ENCODE assay signal across 12 mouse cellular contexts in genomic region chr4:154294262-154294731, GRCm38 (mm10). TPM values are rescaled to one million over a fixed set of nuclear protein-coding genes. Genes with fewer than 3 reads are reported as not detected.
DNase-seq lines count a peak whose midpoint lies in the region; ATAC-seq lines count a peak whose summit lies in the region.
"Had no signal": no experiment of that assay in that cellular context is flagged by ENCODE, and none has a peak within 500 bp of the region (broad histone marks: within the 10 kb centered on the region; RNA-seq: fewer than 3 reads in every experiment).

No protein-coding gene starts in this region.

- WGBS in heart, embryonic 12.5 days: 49% methylated on average over 8 of the region's 8 CpGs
- 60% methylated on average over 8 of the region's 8 CpGs for WGBS in liver, embryonic 13.5 days (ENCODE audit: insufficient replicate concordance)

- H3K9me3 ChIP-seq in heart, embryonic 12.5 days (replicated peaks): no peaks in the 10 kb centered on the region
- no peaks in the 10 kb centered on the region for H3K9me3 ChIP-seq in liver, embryonic 13.5 days (replicated peaks)

- H3K4me1 ChIP-seq in heart, embryonic 12.5 days (replicated peaks): peaks cover 27% of the 10 kb centered on the region
- peaks cover 16% of the 10 kb centered on the region for H3K4me1 ChIP-seq in liver, embryonic 13.5 days (replicated peaks)

- ATAC-seq in heart, embryonic 12.5 days (ENCODE audit: insufficient number of reproducible peaks, low FRiP score): no peak
- ATAC-seq in liver, embryonic 13.5 days (ENCODE audit: low read depth): peak; percentile 78
- ATAC-seq: inflammation-experienced regulatory T-cells, adult 6 months had no signal

- H3K36me3 ChIP-seq in heart, embryonic 12.5 days: no peaks in the 10 kb centered on the region
- no peaks in the 10 kb centered on the region for H3K36me3 ChIP-seq in liver, embryonic 13.5 days

- H3K27me3 ChIP-seq in heart, embryonic 12.5 days (replicated peaks): peaks cover 22% of the 10 kb centered on the region
- peaks cover 15% of the 10 kb centered on the region for H3K27me3 ChIP-seq in liver, embryonic 13.5 days

- intact Hi-C loops in heart, postnatal 36 days (cut with DNase I): no loop called here

- no peak for DNase-seq in heart, adult 18-20 months
- DNase-seq in embryo, embryonic 11 days: peak; percentile 32
- DNase-seq in kidney, adult 9 months: peak; percentile 96
- DNase-seq in liver, embryonic 13.5 days: no peak
- DNase-seq in ovary, postnatal 10 days (ENCODE audit: low spot score): no peak
- DNase-seq in thymus, postnatal 0 days (ENCODE audit: low spot score): no peak
- no peak for DNase-seq in heart, postnatal 36 days
- DNase-seq: gastrocnemius, postnatal 14 days had no signal

- peak overlapping the region; percentile 30; the same call in 1 of the 2 replicates for H3K27ac ChIP-seq in heart, embryonic 12.5 days (ENCODE audit: poor library complexity, severe bottlenecking)
- peak overlapping the region; percentile 66 for H3K27ac ChIP-seq in liver, embryonic 13.5 days
- H3K27ac ChIP-seq: macrophage had no signal

- no peak overlapping the region for H3K4me3 ChIP-seq in heart, embryonic 12.5 days
- no peak overlapping the region for H3K4me3 ChIP-seq in liver, embryonic 13.5 days (replicated peaks)

- H3K4me2 ChIP-seq in heart, embryonic 12.5 days: no peak overlapping the region
- H3K4me2 ChIP-seq in liver, embryonic 13.5 days: peak overlapping the region; percentile 2; the same call in 1 of the 2 replicates

- no peak overlapping the region for H3K9ac ChIP-seq in heart, embryonic 12.5 days
- H3K9ac ChIP-seq in liver, embryonic 13.5 days: no peak overlapping the region

RNA-seq across cellular contexts. Expression of gene Arhgef16, which starts 7.2 kb away (rescaled TPM):
- 1.8 and 1.9 TPM in 2 replicates for polyA plus RNA-seq in heart, embryonic 12.5 days (2016; fragmentation: Nextera tagmentation; extraction: Ambion mirVana)
- total RNA-seq in heart, adult 18-20 months (2021): under 1 TPM; 0.46 to 0.52 TPM
- 4.2 and 5.0 TPM in 2 replicates for polyA plus RNA-seq in liver, embryonic 13.5 days (2015; fragmentation: Nextera tagmentation; extraction: Ambion mirVana)
- polyA plus RNA-seq in thymus, postnatal 0 days (2015; fragmentation: Nextera tagmentation; extraction: Ambion mirVana): 18.2 and 19.5 TPM in 2 replicates
- total RNA-seq in heart, postnatal 36 days (2021): under 1 TPM; 0.17 to 0.19 TPM
- polyA plus RNA-seq: macrophage had no signal

RNA-seq across cellular contexts. Expression of gene B230104I21Rik, which starts 41.6 kb away (rescaled TPM):
- polyA plus RNA-seq in heart, embryonic 12.5 days (2016; fragmentation: Nextera tagmentation; extraction: Ambion mirVana): not detected in 2 replicates
- total RNA-seq in heart, adult 18-20 months (2021): not detected
- not detected in 2 replicates for polyA plus RNA-seq in liver, embryonic 13.5 days (2015; fragmentation: Nextera tagmentation; extraction: Ambion mirVana)
- polyA plus RNA-seq in thymus, postnatal 0 days (2015; fragmentation: Nextera tagmentation; extraction: Ambion mirVana): not detected in 2 replicates
- total RNA-seq in heart, postnatal 36 days (2021): not detected
- total RNA-seq: gastrocnemius, postnatal 14 days; neutrophil, adult 5-6 weeks had no signal
- polyA plus RNA-seq: inflammation-experienced regulatory T-cells, adult 6 months; macrophage had no signal

Comparison
In these comparisons a context has a peak if more than half of its experiments do, and no peak if none do; other contexts are left out.
1. DNase-seq: peak in embryo, embryonic 11 days (single experiment) and kidney, adult 9 months (single experiment); none in heart, adult 18-20 months (0 of 2), liver, embryonic 13.5 days (single experiment), ovary, postnatal 10 days (single experiment), thymus, postnatal 0 days (single experiment) and heart, postnatal 36 days (0 of 2).